ENCODE assay signal across 8 mouse cellular contexts in the genomic region with DNA sequence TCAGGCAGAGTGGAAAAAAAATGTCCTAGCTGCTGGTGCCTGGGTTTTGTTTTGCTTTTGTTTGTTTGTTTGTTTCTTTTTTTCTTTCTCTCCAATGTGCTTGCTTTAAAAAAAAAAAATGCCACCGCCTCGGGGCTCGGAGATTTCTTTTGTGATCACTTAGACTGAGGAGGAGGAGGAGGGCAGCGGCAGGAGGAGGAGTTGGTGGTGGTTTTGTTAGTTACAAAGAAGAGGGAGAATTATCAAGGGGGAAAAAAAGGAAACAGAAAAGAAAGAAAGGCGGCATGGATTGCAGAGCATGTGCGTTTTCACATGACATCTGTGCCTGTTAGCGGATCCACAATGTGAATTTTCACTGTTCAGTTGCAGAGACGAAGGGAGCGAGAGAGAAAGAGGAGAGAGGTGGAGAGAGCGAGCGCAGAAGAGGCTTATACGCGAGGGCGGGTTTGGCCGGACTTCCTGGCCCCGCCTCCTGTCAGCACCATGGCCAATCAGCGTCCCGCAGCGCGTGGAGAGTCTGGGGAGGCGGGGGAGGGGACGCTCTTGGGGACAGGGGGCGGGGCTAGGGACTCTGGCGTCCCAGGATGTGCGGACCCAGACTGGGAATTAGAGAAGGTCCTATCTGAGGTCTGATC. TPM values are rescaled to one million over a fixed set of nuclear protein-coding genes. Genes with fewer than 3 reads are reported as not detected.
DNase-seq lines count a peak whose midpoint lies in the region; ATAC-seq and TF ChIP-seq lines count a peak whose summit lies in the region.

A gene (minus strand): TSS at position 404 of the 635 bp plus-strand sequence.

- peak within 1 kb of the TSS; percentile 47 to 50 for H3K4me3 ChIP-seq in ES-E14 (ENCODE audit: insufficient read depth in 1 of 2, low read depth in 1 of 2, low read length in 2 of 2, poor library complexity in 1 of 2, severe bottlenecking in 1 of 2)
- H3K4me3 ChIP-seq in forebrain, postnatal 0 days (ENCODE audit: low read depth, low read length): peak within 1 kb of the TSS; percentile 59
- peak within 1 kb of the TSS; percentile 46 for H3K4me3 ChIP-seq in liver, embryonic 16.5 days (ENCODE audit: low read depth, low read length)
- H3K4me3 ChIP-seq in olfactory bulb, adult 2 months (ENCODE audit: insufficient read depth, low read depth, low read length): peak within 1 kb of the TSS; percentile 46

- in situ Hi-C loops in ES-E14 (cut with MboI; ENCODE audit: low sequenced_read_pairs in 2 of 2, unreplicated experiment in 2 of 2): no loop called here

- H3K9ac ChIP-seq in ES-E14 (ENCODE audit: insufficient read depth, low read depth, low read length, poor library complexity, severe bottlenecking): no peak within 1 kb of the TSS
- peak within 1 kb of the TSS; percentile 66 for H3K9ac ChIP-seq in forebrain, postnatal 0 days
- H3K9ac ChIP-seq in liver, embryonic 16.5 days (ENCODE audit: low read depth, low read length): no peak within 1 kb of the TSS

- no peak for TF ChIP-seq POLR2A in olfactory bulb, adult 2 months (IDR thresholded peaks at IDR 0.05; ENCODE audit: insufficient read depth, low read depth, low read length)

- intact Hi-C loops in heart, postnatal 36 days (cut with DNase I): no loop called here

- peak; percentile 94 for ATAC-seq in forebrain, postnatal 0 days
- peak; percentile 97 for ATAC-seq in liver, embryonic 16.5 days (ENCODE audit: low read depth)

- peak; percentile 83 for DNase-seq in ES-E14 (ENCODE audit: low read depth, low spot score)
- DNase-seq in cerebellum, adult 18-20 months: peak; percentile 46 to 64
- peak; percentile 89 for DNase-seq in forebrain, postnatal 0 days
- DNase-seq in heart, postnatal 36 days: peak; percentile 72 to 75
- peak; percentile 83 for DNase-seq in layer of hippocampus, adult 11-12 months (ENCODE audit: low spot score)
- DNase-seq in urinary bladder, adult 18-20 months (ENCODE audit: low spot score in 2 of 2): peak; percentile 54 to 58

- peak within 1 kb of the TSS; percentile 90 for H3K4me2 ChIP-seq in forebrain, postnatal 0 days (ENCODE audit: low read depth)
- H3K4me2 ChIP-seq in liver, embryonic 16.5 days (ENCODE audit: low read depth, low read length): peak within 1 kb of the TSS; percentile 70

- H3K4me1 ChIP-seq in ES-E14 (ENCODE audit: control insufficient read depth in 2 of 2, insufficient read depth in 2 of 2, low read length in 2 of 2, poor library complexity in 1 of 2): no peaks in the 10 kb centered on the region
- peaks cover 9% of the 10 kb centered on the region for H3K4me1 ChIP-seq in forebrain, postnatal 0 days (ENCODE audit: insufficient read depth)
- H3K4me1 ChIP-seq in liver, embryonic 16.5 days (ENCODE audit: control insufficient read depth, low read depth, low read length): no peaks in the 10 kb centered on the region; the same call in none of the 2 replicates
- H3K4me1 ChIP-seq in olfactory bulb, adult 2 months (ENCODE audit: control insufficient read depth, insufficient read depth, low read length): peaks cover 8% of the 10 kb centered on the region; the same call in 1 of the 2 replicates

- WGBS in forebrain, postnatal 0 days: under 1% methylated on average over 24 of the region's 25 CpGs
- under 1% methylated on average over 25 of the region's 25 CpGs for WGBS in liver, embryonic 16.5 days (ENCODE audit: insufficient replicate concordance)
- under 1% methylated on average over 25 of the region's 25 CpGs for WGBS in olfactory bulb, adult 2 months

- no peaks in the 10 kb centered on the region for H3K9me3 ChIP-seq in ES-E14 (ENCODE audit: control insufficient read depth, insufficient read depth, low read depth, low read length)
- H3K9me3 ChIP-seq in forebrain, postnatal 0 days (ENCODE audit: low read length): no peaks in the 10 kb centered on the region
- no peaks in the 10 kb centered on the region for H3K9me3 ChIP-seq in liver, embryonic 16.5 days (replicated peaks; ENCODE audit: control insufficient read depth, low read length)

- no peaks in the 10 kb centered on the region for H3K36me3 ChIP-seq in ES-E14 (ENCODE audit: control insufficient read depth, insufficient read depth, low read length, poor library complexity, severe bottlenecking)
- H3K36me3 ChIP-seq in forebrain, postnatal 0 days (ENCODE audit: insufficient read depth): no peaks in the 10 kb centered on the region
- H3K36me3 ChIP-seq in liver, embryonic 16.5 days (ENCODE audit: control insufficient read depth, insufficient read depth): no peaks in the 10 kb centered on the region

- no peak within 1 kb of the TSS for H3K27ac ChIP-seq in ES-E14 (ENCODE audit: insufficient read depth, low read depth, low read length, poor library complexity, severe bottlenecking)
- H3K27ac ChIP-seq in forebrain, postnatal 0 days (ENCODE audit: low read depth, low read length): peak within 1 kb of the TSS; percentile 51
- no peak within 1 kb of the TSS for H3K27ac ChIP-seq in liver, embryonic 16.5 days (ENCODE audit: low read length)
- no peak within 1 kb of the TSS for H3K27ac ChIP-seq in olfactory bulb, adult 2 months (ENCODE audit: insufficient read depth, low read depth, low read length)

- no peak for TF ChIP-seq CTCF in forebrain, postnatal 0 days (IDR thresholded peaks at IDR 0.05; ENCODE audit: low read depth)
- no peak for TF ChIP-seq CTCF in olfactory bulb, adult 2 months (IDR thresholded peaks at IDR 0.05; ENCODE audit: insufficient read depth, low read depth, low read length)

- H3K27me3 ChIP-seq in forebrain, postnatal 0 days (ENCODE audit: insufficient read depth, low read length): no peaks in the 10 kb centered on the region
- peaks cover 32% of the 10 kb centered on the region for H3K27me3 ChIP-seq in liver, embryonic 16.5 days (ENCODE audit: control insufficient read depth, insufficient read depth, low read depth, low read length)

TF ChIP-seq in ES-E14, 5 proteins besides CTCF, POLR2A, EP300 and RAD21:
- no peak for TF ChIP-seq HCFC1 (IDR thresholded peaks at IDR 0.05; ENCODE audit: borderline replicate concordance, insufficient read depth, low read length)
- TF ChIP-seq MAFK (IDR thresholded peaks at IDR 0.05; ENCODE audit: insufficient read depth, low read depth, low read length): no peak
- no peak for TF ChIP-seq ZNF384 (IDR thresholded peaks at IDR 0.05; ENCODE audit: low read depth, low read length)
- no peak for TF ChIP-seq ZC3H11A (IDR thresholded peaks at IDR 0.05; ENCODE audit: borderline replicate concordance, low read depth, low read length)
- no peak for TF ChIP-seq CHD2 (IDR thresholded peaks at IDR 0.05; ENCODE audit: low read depth, low read length)

RNA-seq across cellular contexts. Expression of the gene that starts here (rescaled TPM):
- total RNA-seq in ES-E14 (2012; rRNA removed): 0.05 and 0.13 TPM in 2 replicates
- total RNA-seq in forebrain, postnatal 0 days (2014; rRNA removed): 17.0 and 20.7 TPM in 2 replicates
- 6.7 and 11.9 TPM in 2 replicates for polyA plus RNA-seq in forebrain, postnatal 0 days (2015; fragmentation: Nextera tagmentation; extraction: Ambion mirVana)
- total RNA-seq in heart, postnatal 36 days (2021): under 1 TPM; 0.43 to 0.47 TPM
- 0.02 TPM in 1 of 2 replicates, not detected in the other for polyA plus RNA-seq in liver, embryonic 16.5 days (2015; fragmentation: Nextera tagmentation; extraction: Ambion mirVana)
- not detected in 2 replicates for polyA plus RNA-seq in olfactory bulb, adult 2 months (2012; ENCODE audit: insufficient read depth, insufficient read length, low replicate concordance, missing spikeins)

Comparison
In these comparisons a context has a peak if more than half of its experiments do, and no peak if none do; other contexts are left out.
1. RNA of the gene that starts here (total RNA-seq): 17.0 to 20.7 TPM in forebrain, postnatal 0 days; 0.43 to 0.47 TPM in heart, postnatal 36 days and 0.05 to 0.13 TPM in ES-E14; every median in the first group is over 10 times any median in the second.
2. Peak in DNase-seq and H3K4me3 ChIP-seq in ES-E14; RNA of the gene not detected or under 1 TPM.
3. Peak in DNase-seq in heart, postnatal 36 days; RNA of the gene not detected or under 1 TPM.
4. Peak in ATAC-seq, H3K4me3 ChIP-seq and H3K4me2 ChIP-seq in liver, embryonic 16.5 days; RNA of the gene not detected or under 1 TPM.
5. Peak in every context shown above with its lines, with median percentiles within 50 percentile points of each other: DNase-seq and H3K4me3 ChIP-seq.